Mouse (Mus musculus): ENCODE measurements around the gene Galns.
"Not testable (repeated sequence)": the region's sequence is repeated elsewhere in the genome, so short reads cannot be mapped to it uniquely, and the experiment has no call there.

Galns gene

DNA sequence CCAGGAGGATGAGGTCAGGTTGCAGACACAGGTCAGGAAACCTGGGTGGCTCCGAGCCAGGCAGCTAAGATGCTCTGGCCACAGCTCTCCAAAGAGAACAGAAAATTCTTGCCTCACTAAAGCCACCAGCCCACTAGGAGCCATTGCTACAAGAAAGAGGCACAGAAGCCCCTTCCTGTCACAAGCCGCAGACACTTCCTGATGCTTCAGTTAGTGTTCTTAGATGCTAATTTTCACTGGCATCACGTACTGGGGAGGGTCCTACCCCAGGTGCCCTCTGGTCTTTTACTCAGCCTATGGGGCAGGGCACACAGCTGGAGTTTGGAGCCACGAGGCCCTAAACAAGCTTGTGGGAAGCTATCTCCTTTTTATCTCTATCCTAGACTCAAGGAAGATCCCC lies 15.2 kb downstream of the Galns start:
- DNase-seq (ENCODE audit: extremely low read depth, low read depth) = no peak

DNA sequence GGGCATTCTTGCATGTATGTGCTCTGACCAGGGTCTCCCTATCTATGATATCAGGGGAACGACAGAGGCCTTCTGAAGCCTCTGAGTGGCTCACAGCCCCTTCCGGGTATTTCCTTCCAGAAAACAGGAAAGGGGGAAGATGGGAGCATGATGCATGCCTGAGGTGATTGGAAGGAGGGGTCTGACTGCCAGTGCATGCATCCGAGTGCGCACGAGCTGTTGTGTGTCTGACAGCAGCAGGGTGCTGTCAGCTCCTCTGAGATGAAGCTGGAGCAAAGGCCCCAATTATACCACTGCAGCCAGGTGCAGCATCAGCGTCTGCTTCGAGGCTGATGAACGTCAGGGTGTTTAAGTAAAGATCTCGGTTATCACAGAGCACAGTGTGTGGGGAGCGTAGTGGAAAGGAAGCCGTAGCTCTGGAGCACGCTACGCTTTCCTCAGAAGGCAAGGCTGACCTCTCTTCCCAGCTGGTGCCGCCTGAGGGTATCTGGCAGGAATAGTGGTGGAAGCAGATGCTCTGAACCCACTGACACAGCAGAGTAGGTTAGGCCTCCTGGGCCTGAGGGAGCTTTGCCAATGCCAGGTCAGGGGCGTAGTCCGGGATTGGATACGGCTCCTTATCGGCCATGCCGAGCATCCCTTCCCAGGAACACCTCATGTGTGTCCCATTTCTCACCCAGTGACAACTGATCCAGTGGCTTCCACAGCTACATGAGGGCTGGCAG lies 17.3 kb downstream of the Galns start:
- DNase-seq (ENCODE audit: extremely low read depth, low read depth) = no peak

DNA sequence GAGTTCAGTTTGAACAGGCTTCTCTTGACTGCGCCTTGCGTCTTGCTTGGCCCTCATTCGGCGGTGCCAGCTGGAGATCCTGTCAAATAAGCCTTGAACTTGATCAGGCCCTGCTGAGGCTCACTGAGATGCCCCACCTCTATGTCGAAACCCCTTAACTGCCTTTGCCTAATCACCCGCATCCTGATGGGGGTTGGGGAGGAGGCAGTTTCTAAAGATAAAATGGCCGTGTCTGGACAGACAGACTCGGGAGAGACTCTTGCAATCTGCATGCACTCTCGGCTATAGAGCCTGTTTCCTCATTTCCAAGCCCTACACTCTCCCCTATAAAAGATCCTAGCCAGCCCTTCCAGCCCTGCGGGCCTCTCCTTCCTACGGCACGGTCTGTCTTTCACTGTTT lies 18.0 kb downstream of the Galns start:
- DNase-seq (ENCODE audit: extremely low read depth, low read depth) = no peak

DNA sequence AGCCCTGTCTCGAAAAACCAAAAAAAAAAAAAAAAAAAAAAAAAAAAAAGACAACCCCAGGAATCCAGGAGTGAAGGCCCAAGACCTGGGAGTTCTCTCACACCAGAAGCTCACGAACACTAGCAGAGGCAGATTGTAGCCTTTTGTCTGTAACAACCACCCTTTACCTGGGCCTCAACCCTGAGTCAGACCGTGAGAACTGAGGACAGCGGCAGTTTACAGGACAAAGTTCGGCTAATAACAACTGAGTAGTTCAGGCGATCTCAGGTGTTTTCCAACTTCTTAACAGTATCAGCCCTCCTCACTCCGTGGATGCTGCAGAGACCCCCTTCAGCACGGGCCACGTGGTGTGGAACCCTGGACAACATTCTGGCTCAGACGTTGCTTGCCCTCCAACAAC lies 24.5 kb downstream of the Galns start:
- DNase-seq (ENCODE audit: extremely low read depth, low read depth) = no peak

DNA sequence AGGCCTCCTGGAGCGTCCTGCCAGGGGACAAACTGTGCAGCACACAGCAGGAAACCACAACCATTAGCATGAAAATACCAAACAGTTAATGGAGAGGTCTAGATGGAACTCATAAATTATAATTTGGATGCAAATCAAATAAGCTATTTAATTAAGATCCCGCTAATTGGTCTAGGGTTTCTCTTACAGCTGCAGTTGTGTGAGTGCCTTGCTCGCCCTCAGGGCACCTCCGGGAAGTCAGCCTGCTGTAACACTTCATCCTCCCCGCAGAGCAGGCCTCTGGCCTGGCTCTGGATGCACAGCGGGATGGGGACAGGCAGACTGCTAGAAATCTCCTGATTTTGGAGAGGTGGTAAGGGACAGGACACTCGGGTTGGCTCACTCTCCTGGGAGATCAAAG lies 25.1 kb downstream of the Galns start:
- no peak for DNase-seq (ENCODE audit: extremely low read depth, low read depth)

DNA sequence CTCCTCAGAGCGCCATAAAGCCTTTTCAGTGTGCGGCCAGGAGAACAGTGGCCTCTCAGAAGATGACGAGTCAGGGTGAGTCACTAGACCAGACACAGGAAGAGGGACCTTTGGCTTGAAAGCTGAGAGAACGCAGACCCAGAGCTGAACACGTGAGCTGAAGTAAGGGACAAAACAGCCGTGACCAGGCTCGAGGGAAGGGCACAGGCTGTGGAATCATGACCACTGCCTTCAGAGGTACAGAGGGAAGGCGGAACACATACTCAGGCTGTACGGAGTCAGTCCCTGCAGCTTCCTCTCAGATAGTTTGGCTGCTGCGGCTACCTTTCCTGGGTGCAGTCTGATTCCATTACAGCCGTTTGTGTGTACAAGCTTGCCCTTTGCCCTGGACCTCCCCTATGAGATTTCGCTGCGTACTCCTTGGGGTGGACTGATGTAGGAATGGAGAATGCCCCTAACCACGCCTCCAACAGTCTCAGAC lies 25.8 kb downstream of the Galns start:
- DNase-seq (ENCODE audit: extremely low read depth, low read depth) = no peak

DNA sequence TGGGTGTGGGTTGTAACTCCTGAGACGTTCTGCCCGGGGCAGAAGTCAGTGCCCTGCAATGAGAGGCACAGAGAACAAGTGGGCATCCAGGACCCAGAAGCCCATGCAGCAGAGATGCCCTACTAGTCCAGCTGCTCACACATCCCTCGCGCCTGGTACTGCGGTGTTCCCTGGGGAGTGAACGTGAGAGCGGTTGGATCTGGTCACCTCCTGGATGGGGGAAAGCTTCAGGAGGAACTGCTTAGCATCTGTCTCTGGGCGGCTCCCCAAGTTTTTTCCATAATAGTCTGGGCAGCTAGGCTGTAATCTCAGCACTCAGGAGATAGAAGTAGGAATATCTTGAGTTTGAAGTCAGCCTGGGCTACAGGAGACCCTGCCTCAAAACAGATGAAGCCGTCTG lies 26.3 kb downstream of the Galns start:
- DNase-seq (ENCODE audit: extremely low read depth, low read depth) = no peak

DNA sequence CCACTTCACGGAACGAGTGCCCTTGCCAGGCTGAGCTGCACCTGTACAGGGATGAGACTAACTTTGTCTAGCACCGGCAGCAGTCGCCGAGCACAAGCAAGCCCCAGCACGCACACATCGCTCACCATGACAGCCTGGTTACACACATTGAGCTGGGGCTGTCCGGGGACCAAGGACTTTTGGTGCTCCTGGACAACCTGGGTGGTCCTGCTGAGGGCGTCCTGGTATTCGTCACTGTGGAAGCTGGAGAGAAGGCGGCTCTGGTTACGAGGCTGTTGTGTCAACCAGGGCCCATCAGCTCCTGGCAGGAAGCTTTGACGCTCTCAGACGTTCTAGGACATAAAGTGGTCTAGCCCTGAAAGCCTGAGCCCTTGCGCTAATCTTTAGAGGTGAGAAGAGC lies 30.3 kb downstream of the Galns start:
- DNase-seq (ENCODE audit: extremely low read depth, low read depth) = no peak

DNA sequence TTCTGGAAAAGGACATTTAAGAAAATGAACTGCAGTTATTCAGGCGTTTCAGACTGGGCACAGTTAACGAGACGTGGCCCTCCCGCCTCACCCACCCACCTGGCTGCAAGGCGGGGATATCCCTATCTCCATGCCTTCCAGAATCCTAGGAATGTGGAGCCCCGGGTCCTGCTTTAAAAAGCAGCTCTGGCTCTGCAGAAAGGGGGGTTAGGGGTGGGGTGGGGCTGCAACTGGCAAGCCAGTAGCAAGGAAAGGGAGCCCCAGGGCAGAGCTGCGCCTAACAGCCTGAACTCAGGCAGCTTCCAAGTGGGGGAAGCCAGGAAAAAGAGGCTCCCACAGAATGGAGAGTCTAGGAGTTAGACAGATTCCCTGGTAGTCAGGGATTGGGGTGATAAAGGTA lies 32.1 kb downstream of the Galns start:
- no peak for DNase-seq (ENCODE audit: extremely low read depth, low read depth)

DNA sequence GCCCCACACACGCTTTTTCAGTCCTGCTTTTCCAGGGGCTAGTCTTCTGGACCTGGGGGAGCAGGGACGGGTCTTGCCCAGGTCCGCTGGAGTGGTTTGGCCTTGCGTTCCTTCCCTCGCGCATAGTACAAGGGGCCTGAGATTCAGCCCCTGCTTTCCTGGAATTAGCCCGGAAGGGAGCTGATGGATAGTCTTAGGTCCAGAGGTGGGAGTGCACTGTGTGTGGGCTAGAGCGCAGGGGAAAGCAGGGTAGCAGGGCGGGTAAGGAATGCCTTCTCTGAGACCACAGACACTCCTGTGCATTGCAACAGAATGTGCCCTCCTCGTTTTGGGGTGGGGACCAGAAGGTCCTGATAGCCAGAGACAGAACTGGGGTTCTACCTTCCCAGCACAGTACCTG lies 34.1 kb downstream of the Galns start:
- DNase-seq (ENCODE audit: extremely low read depth, low read depth) = no peak

DNA sequence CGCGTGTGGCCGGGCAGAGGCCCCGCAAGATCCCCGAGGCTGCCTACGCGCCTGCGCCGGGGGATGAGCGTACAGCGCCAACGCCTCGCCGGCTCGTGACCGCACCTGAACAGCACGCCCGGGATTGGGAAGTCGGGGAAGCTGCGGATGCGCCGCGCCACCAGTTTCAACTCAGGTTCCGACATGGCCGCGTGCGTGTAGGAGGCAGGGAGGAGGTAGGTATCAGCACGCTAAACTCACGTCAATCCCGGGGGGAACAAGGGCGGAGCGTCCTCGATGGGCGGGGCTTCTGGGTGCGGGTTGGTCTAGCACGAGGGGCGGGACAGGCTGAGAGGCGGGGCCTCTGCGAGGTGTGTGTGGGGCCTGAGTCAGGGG lies 34.6 kb downstream of the Galns start, which contains the start of gene Aprt:
Aprt (minus strand) TSS at position 262 of the 375 bp plus-strand sequence.
- peak; percentile 64 for DNase-seq (ENCODE audit: extremely low read depth, low read depth)

DNA sequence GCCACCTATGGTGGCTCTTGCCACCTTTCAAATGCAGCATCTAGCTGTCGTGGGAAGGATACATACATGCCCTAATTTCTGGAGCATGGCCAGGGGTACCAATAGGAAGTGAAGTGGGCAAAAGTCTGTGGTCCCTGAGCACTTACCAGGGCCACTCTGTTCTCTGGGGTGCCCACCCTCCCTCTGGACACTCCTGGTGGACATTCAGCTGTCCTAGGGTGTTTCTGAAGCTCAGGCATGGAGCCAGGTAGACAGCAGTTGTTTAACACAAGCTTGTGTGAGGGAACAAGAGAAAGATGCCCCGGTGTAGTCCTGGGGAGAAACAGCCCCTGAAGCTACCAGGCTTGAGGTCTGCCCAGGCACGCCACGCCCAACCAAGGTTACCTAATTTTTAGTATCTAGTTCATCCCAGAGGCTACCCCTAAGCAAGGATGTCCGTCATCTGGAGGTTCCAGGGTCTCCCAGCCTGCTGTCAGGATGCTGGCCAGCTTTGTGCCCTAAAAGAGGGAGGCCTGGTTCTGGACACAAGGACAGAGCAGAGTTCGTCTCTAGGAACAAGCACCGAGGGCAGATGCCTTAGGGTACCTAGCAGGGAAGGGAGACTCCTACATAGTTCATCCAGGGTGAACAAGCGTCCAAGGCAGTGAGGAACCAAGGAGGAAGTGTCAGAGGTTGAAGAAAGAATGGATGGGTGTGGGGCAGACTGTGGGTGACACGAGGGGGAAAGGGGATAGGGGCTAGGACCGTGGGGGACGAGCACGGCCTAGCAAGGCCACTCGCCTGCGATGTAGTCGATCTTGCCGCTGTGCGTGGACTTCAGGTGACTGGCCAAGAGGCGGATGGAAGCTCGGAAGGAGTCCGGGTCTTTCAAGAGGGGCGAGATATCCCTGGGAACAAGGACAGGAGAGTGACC lies 35.3 kb downstream of the Galns start:
- no peak for DNase-seq (ENCODE audit: extremely low read depth, low read depth)

DNA sequence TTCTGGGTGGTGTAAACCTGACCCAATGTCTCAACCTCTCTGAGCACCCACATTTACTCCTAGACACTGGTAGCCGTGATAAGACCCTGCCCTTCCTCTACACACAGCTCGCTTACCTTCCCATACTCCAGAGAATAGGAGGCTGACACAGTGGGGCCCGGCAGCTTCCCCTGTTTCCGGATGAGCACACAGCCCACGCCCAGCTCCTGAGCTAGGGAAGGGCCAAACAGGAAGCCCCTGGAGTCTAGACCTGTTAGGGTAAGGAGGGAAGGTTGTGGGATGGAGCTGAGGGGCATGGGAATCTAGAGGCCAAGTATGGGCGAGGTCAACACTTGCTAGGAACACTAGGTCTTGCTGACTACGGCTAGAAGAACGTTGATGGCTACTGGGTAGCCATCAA lies 36.0 kb downstream of the Galns start:
- no peak for DNase-seq (ENCODE audit: extremely low read depth, low read depth)

DNA sequence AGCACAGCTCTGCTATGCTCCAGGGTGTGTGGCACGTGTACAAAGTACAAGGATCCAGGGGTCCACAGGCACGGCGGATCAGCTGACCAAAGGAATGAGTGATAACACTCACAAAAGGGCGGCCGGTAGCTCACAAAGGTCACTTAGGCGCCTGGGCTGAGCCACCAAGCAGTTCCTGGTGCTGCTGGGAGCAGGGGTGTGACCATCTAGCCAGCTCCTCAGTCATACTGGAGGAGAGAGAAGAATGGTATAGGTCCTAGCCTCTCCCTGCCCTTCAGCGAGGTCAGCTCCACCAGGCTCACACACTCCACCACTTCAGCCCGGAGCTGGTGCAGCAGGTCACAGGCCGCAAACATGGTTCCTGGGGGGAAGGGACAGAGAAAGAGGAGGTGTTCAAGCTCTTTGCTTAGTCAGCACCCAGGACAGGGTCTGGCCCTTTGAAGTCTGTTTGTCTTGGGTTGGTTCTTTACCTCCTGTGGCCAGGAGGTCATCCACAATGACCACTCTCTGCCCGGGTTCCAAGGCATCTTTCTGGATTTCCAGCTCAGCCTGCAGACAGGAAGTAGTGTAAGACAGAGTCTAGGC lies 36.5 kb downstream of the Galns start:
- no peak for DNase-seq (ENCODE audit: extremely low read depth, low read depth)

DNA sequence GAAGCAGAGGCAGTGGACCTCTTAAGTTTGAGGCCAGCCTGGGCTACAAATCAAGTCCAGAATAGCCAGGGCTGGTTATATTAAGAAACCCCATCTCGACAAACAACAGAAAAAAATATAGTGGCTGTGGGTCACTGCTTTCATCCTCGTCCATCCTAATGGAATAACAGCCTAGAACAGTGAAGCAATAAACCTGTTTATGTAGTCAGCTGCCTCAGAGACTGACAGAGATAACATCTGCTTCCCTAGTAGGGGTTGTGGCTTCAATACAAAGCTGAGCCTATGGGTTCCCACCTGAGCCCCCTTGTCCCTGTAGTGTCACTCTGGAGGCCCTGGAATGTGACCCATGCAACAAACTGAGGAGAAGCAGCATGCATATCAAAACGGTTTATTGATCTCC lies 37.0 kb downstream of the Galns start:
- no peak for DNase-seq (ENCODE audit: extremely low read depth, low read depth)

DNA sequence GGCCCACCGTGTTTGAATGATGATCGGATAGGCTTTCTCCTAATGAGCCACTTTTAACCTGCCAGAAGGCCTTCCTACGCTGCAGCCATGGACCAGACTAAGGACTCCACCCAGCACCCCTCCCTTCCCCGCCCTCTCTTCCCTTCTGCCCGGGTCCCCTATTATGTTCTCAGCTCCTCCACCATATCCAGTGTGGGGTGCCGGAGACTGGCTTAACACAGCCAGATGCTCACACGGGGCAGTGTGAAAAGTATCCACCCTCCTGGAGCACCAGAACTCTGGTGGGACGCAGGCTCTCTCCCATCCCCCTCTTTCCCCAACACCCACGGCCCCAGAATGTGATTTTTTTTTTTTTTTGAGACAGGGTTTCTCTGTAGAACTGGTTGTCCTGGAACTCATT lies 37.7 kb downstream of the Galns start:
- DNase-seq (ENCODE audit: extremely low read depth, low read depth) = no peak

DNA sequence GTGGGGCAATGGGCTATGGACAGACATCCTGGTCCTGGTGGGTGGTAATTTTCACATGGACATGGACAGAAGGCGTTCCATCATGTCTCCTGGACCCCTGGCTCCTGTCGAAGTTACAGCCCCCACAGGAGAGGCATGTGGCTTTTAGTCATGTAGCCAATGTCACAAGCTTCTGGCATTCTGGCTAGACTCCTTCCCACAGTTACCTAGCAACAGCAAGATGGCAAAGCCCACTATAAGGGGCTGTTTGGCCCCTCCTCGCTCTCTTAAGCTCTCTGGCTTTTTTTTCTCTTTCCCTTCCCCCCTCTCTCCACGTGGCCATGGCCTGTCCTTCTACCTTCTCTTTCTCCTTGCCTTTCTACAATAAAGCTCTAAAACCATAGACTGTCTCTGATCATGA lies 38.1 kb downstream of the Galns start:
- not testable (repeated sequence) for DNase-seq (ENCODE audit: extremely low read depth, low read depth)

DNA sequence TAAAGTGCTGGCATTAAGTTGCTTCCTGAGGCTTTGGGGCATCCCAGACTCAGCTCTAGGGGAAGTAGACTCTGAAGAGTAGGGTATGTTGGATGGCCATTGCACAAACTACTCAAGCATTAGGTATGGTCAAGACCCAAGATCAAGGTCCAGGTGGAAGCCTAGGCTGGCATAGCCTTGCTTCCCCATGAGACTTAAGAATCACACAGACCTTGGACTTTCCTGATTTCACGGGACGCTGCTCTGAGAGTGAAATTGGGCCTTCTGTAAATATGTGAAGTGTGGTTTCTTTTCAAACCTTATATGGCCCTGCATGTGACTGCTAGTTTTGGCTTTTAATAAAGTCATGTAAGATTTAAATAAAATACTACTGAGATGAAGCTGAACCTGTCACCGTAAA lies 38.5 kb downstream of the Galns start:
- DNase-seq (ENCODE audit: extremely low read depth, low read depth) = no peak

DNA sequence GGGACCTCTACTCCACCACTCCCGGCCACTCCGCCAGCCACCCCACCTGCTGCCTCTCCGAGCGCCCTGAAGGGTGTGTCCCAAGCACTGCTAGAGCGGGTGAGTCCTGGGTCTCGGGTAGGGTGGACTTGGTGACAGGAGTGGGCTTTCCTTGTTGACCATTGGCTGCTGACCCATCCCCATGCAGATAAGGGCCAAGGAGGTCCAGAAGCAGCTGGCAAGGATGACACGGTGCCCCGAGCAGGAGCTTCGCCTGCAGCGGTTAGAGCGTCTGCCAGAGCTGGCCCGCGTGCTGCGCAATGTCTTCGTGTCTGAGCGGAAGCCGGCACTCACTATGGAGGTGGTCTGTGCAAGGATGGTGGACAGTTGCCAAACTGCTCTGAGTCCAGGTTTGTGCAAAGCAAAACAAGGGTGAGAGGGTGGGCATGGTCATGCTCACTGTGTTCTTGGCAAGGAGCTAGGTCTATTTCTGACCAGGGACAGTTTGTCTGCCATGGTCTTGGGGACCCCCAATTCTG lies 39.5 kb downstream of the Galns start:
- DNase-seq (ENCODE audit: extremely low read depth, low read depth) = no peak

DNA sequence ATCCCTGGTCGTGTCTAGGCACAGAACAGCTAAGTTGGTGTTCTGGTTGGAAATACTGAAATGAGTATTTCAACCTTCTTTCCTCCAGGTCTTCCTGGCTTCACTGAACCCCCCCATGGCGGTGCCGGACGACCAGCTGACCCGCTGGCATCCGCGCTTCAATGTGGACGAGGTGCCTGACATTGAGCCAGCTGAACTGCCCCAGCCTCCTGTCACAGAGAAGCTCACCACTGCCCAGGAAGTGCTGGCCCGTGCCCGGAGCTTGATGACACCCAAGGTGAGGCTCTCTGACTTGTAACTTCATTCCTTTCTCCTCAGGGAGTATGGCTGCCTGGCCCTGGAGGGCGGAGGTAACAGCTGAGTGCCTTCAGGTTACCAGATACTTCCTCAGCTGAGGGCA lies 40.1 kb downstream of the Galns start:
- DNase-seq (ENCODE audit: extremely low read depth, low read depth) = no peak

DNA sequence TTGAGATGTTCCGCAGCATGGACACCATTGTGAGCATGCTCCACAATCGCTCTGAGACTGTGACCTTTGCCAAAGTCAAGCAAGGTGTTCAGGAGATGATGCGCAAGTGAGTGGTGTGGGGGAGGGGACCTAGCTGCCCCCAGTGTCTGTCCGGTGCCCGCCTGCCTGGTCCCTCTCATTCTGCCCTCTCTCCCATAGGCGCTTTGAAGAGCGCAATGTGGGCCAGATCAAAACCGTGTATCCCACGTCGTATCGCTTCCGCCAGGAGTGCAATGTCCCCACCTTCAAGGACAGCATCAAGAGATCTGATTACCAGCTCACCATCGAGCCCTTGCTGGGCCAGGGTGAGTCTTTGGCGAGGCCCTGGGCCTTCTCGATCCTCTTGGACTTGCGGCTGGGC lies 41.3 kb downstream of the Galns start:
- no peak for DNase-seq (ENCODE audit: extremely low read depth, low read depth)

DNA sequence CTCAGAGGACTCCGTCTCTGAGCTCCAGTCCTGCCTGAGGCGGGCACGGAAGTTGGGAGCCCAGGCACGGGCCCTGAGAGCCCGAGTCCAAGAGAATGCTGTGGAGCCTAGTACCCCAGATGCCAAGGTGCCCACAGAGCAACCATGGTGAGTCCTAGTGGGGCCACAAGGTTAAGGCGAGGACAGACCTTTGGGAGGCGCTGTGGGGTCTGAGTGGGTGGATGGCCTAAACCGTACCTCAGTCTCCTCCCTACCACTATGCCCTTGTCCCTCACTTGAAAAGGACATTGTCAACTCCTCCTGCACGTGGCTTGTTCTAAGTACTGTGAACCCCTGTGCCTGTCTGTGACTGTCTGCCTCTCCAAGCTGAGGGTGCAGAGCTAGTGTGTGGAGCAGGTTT lies 41.9 kb downstream of the Galns start:
- DNase-seq (ENCODE audit: extremely low read depth, low read depth) = no peak
